18 mouse cellular contexts compared by ENCODE assay signal in genomic region chr5:74923337-74923736, GRCm38 (mm10).
"Had no signal": no experiment of that assay in that cellular context is flagged by ENCODE, and none has a peak within 500 bp of the region (broad histone marks: within the 10 kb centered on the region; RNA-seq: fewer than 3 reads in every experiment).

No protein-coding gene starts in this region.

- H3K27ac ChIP-seq: kidney, embryonic 15.5 days; left cerebral cortex, adult 2 months; limb, embryonic 12.5 days; limb, embryonic 15.5 days; liver, embryonic 14.5 days had no signal

- H3K9ac ChIP-seq: kidney, embryonic 15.5 days; limb, embryonic 12.5 days; limb, embryonic 15.5 days; liver, embryonic 14.5 days; liver, postnatal 0 days; lung, embryonic 14.5 days had no signal

- H3K4me2 ChIP-seq: kidney, embryonic 15.5 days; limb, embryonic 12.5 days; limb, embryonic 15.5 days; liver, embryonic 11.5 days; lung, embryonic 14.5 days; midbrain, embryonic 11.5 days had no signal

- DNase-seq: kidney, postnatal 10 days; kidney, postnatal 36 days; layer of hippocampus, postnatal 36 days; left cerebral cortex, postnatal 4 days; liver, postnatal 0 days; lung, embryonic 14.5 days; lung, postnatal 4 days; midbrain, embryonic 14.5 days; thymus, adult 18-20 months; thymus, postnatal 36 days had no signal

- H3K4me3 ChIP-seq: kidney, embryonic 15.5 days; left cerebral cortex, adult 2 months; limb, embryonic 12.5 days; limb, embryonic 15.5 days had no signal

- H3K9me3 ChIP-seq: kidney, embryonic 15.5 days; limb, embryonic 12.5 days; limb, embryonic 15.5 days had no signal

- H3K27me3 ChIP-seq: limb, embryonic 12.5 days; limb, embryonic 15.5 days had no signal

- ATAC-seq: liver, postnatal 0 days; lung, postnatal 0 days had no signal

- H3K4me1 ChIP-seq: limb, embryonic 12.5 days had no signal

- H3K36me3 ChIP-seq: kidney, embryonic 15.5 days; limb, embryonic 12.5 days; limb, embryonic 15.5 days had no signal
